Mouse (Mus musculus): Measurements from ENCODE around the gene Kcnj3.

The Kcnj3 gene

DNA sequence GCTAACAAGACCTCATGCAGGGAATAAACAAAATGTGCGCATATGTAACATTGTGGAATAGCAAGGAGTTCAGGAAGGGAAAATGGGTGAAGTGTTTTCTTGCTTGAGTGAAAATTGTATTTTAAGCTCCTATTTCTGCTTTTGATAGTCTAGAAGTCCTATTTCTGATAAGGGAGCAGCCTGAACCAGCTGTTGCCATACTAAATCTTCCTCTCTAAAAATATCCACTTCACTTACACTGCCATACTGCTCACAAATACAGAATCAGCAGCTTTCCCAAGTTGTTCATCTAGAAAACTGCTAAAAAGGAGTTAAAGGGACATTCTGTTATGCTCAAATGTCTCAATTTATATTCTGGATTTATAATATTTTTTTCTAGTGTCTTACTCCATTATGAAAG lies 69.9 kb downstream of the Kcnj3 start:
- DNase-seq (ENCODE audit: low spot score in 2 of 2): no peak

DNA sequence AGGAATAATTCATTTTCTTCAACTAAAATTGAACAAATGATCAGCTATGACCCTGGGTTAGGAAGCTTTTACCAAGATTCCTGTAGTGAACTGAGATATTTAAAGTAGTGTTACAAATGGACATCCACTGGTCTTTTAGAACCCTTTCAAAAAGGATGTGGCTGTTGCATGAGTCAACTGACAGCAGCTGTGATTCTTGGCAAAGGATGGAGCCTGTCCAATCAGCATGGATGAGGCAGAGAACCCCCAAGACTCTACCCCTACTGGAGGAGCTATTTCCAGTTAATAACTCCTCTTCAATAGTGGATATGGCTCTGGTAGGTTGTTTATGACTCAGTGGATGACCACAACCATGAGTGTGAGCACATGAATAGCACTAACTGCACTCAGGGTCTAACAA lies 81.5 kb downstream of the Kcnj3 start:
- DNase-seq (ENCODE audit: low spot score in 2 of 2): no peak

DNA sequence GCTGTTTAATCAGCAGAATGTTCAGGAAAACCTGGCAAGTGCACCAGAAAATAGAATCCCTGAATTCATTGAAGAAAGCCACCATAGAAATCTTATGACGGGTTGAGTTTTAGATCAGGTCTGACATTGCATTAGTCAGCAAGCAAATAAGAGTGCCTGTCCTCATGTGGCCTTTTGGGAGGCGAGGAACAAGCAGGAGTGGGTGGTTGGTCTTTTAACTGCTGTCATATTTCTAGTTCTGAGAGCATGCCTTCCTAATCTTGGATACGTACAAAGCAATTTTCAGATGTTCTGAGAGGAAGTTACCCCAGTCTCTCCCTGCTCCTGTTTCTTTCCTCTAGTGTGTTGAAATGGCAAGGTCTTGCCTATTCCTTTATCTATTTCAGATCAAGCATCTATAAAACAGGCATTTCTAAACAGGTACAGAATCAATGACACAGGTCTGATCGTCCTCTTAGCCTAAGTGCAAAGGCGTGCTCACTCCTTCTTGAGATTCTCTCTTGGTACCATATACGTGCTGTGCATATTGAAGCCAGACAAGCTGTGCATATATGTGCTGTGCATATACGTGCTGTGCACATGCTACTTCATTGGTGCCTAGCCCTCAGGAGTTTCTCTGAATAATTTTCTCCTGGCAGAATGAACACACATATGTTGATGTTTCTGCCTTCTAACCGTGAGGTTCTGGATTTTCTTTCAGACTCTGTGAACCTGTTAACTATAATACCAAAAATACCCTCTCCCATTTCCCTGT lies 97.1 kb downstream of the Kcnj3 start:
- no peak for DNase-seq (ENCODE audit: low spot score in 2 of 2)

DNA sequence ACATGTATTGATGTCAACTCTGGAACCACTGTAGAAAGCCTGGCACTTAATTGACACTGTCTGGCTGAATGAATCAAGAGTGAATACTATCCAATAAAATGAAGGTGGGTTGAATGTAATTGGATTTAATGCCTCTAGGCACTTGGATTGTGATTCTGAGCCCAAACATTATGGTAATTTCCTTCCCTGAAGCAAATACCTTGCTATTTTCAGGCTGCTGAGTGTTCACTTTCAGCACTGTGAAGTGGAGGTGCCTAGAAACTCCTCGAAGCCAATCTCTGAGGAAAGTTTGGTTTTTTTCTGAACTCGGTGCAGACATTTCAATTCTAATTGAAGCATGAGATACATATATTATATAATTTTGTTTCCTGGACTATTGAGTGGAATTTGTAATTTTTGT lies 99.2 kb downstream of the Kcnj3 start:
- DNase-seq (ENCODE audit: low spot score in 2 of 2): no peak

DNA sequence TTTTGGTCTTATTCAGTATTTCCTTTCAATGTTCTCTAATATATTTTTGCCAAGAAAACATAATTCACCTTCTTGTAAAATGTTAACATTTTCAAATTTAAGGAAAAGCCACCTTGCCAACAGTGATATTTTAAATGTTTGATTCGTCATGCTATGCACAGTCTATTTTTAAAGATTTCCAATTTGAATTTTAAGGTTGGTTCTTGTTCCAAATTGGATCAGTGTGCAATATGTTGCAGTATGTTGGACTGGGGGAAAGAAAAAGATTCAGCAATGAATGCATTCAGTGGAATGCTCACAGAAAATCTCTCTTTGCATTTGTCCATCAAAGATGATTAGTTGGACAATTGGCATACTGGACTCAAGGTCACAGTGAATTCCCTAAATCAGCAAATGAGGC lies 99.7 kb downstream of the Kcnj3 start:
- DNase-seq (ENCODE audit: low spot score in 2 of 2): no peak

DNA sequence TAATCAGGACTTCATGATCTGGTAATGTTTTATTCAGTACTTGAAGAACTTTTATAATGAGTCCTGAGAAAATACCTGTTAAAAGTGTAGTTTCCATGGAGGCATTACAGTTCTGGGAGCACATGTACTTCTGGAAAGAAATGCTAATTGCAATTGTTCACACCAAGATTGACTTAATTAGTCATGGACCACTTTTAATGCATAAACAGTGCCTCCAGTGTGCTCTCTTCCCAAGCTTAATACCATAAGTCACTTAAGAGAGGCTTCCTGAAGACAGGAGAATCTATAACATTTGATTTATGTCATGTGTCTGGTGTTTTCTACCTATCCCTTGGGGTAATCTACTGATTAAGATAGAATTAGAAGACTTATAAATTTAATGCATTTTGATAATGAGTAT lies 111.8 kb downstream of the Kcnj3 start:
- DNase-seq (ENCODE audit: low spot score in 2 of 2): no peak

DNA sequence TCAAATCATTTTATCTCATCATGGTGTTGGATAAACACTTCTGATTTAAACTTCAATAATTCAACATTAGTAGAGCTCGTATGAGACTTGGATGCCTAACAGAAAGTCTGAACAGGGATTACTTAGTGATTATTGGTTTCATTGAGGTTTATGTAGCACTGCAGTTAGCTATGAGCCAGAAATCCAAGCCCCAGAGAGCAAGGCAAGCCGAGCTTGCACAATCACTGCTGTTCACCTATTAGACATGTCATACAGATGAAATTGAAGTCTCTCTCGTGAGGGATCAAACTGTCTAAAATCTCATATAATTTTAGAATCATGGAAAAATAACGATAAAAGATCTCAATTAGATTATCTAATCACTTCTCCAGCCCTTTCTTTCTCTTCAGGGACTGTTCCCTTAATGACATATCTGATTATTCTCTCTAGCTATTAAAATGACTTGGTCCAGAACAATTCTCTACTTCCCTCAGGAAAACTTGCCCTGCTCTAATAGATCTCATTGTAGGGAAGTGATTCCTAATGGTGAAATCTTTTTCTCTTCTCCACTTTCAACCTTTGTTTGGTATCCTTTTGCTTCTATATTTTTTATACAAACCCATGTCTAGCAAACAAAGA lies 122.7 kb downstream of the Kcnj3 start:
- no peak for DNase-seq (ENCODE audit: low spot score in 2 of 2)

DNA sequence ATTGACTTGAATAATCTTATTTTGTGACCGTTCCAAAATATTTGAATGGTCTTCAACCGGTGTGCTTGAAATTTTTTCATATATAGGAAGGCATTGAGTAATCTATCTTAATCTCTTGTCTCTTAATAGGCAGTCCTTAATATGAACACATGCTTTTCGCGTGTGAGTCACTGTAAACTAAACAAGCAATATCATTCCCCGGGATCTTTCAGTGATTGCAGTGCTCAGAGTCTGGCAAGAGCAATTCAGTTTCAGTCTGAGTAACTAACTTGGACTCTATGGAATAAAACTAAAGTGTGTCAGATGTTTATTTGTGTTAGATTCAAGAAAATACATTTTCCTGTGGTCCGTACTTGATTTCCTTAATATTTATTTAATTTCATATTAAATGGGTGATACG lies 133.5 kb downstream of the Kcnj3 start:
- DNase-seq (ENCODE audit: low spot score in 2 of 2): no peak

DNA sequence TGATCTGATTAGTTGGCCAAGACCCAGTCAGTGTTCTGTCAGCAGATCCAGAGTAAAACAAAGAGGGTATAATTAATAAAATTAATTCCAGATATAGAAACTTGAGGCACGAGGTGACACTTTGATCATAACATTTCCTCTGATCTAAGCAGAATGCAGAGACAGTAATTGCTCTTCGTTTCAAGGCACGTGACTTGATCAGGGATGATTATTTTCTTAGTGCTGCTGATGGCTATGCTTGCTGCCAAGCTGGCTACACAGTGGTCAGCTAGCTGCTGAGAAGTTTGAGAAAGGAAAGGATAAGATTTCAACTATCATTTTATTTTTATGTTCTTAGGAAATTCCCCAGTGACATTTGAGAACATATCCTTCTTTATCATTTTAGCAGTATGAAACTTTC lies 135.7 kb downstream of the Kcnj3 start:
- DNase-seq (ENCODE audit: low spot score in 2 of 2): no peak

DNA sequence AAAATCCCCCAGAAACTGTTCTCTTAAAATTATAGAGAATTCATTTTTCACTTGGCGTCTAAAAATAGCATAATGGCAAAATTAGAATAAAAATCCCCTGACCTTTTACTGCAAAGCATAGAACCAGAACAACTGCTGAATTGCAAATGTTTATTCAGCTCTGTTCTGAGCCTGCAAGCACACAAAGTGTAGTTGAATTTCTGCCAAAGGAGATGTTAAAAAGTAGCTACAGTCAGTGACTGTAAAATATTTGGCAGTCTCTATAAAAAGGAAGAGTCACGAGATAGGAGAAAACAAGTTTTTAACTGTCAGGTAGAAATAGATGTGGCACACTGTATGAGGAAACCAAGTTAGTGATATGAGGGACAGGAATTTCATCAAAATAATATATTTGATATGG lies 144.5 kb downstream of the Kcnj3 start:
- DNase-seq (ENCODE audit: low spot score in 2 of 2): no peak

DNA sequence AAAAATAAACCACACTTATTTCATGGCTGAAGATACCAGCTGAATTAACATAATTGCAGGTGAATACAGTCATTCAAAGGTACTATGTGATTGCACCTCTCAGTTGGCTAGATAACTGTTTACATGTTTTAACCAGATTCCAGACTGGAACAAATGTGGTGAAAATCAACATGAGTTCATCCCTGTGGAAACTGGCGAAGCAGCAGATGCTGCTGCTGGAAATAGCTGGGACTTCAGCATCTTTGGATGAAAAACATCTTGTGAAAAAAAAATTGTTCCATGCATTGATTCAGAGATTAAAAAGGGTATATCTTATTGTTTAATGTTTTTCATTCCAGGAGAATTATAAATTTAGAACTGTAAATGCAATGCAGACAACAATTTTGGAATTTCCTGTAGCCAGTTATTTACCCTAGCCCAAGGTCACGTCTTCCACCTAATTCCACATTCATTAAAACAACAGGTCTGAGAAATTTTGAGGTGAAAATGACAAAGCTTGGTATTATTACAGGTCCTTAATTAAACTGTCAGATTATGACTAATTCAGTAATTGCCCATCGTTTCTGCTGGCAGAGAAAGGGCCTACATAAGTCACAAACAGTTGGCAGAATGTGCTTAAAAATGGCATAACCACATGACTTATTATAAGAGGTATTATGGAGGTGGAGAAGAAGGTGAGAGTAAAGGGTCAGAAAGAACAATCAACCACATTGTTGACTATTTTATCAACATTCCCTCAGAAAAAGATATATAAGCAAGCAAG lies 155.6 kb downstream of the Kcnj3 start:
- no peak for DNase-seq (ENCODE audit: low spot score in 2 of 2)
